Mouse (Mus musculus): Measurements from ENCODE around the gene Eif3l.
A peak's percentile ranks its signal among the peaks of the same experiment; 100 is the strongest.

GRCm38 (mm10) chr15:79038853-79039252 is 36.1 kb upstream of the Eif3l start:
- TF ChIP-seq CTCF (conservative IDR thresholded peaks at IDR 0.05; ENCODE audit: insufficient read depth, insufficient read length, low read depth, low read length) (peak; percentile 99), POLR2A (IDR thresholded peaks at IDR 0.05; ENCODE audit: low read depth, low read length) (no peak)

Measured in kidney, adult 2 months (tissue).